Mouse (Mus musculus) midbrain, embryonic 12.5 days (tissue): ENCODE measurements around the gene Prmt7. TPM values are rescaled to one million over a fixed set of nuclear protein-coding genes. Genes with fewer than 3 reads are reported as not detected.

Source experiments
- ATAC-seq: fragments of 200-750 bp; cut with Nextera tagmentation; 2 replicates; pipeline ENCODE4 v1.8.0; 2017; ENCODE audit warnings: low read depth, moderate TSS enrichment, moderate library complexity; ENCODE audit not compliant: low FRiP score
- H3K27ac ChIP-seq: fragments of 300-500 bp; sonication (generic); replicated peaks from 2 replicates; pipeline ENCODE4 v1.5.1; 2016; ENCODE audit warnings: mild to moderate bottlenecking
- H3K27me3 ChIP-seq: fragments of 300-500 bp; sonication (generic); 2 replicates; pipeline ENCODE4 v1.6.1; 2016; ENCODE audit warnings: mild to moderate bottlenecking
- H3K36me3 ChIP-seq: fragments of 300-500 bp; sonication (generic); 2 replicates; pipeline ENCODE4 v1.6.1; 2016
- H3K4me1 ChIP-seq: fragments of 300-500 bp; sonication (generic); 2 replicates; pipeline ENCODE4 v1.6.1; 2016
- H3K4me2 ChIP-seq: fragments of 300-500 bp; sonication (generic); replicated peaks from 2 replicates; pipeline ENCODE4 v1.6.1; 2016; ENCODE audit warnings: mild to moderate bottlenecking, moderate library complexity
- H3K4me3 ChIP-seq: fragments of 300-500 bp; sonication (generic); 2 replicates; pipeline ENCODE4 v1.5.1; 2016; ENCODE audit warnings: mild to moderate bottlenecking
- H3K9ac ChIP-seq: fragments of 300-500 bp; sonication (generic); replicated peaks from 2 replicates; pipeline ENCODE4 v1.6.1; 2016; ENCODE audit warnings: mild to moderate bottlenecking, moderate library complexity
- H3K9me3 ChIP-seq: fragments of 300-500 bp; sonication (generic); 2 replicates; pipeline ENCODE4 v1.6.1; 2016; ENCODE audit warnings: mild to moderate bottlenecking
- WGBS: fragments of 180-500 bp; shearing (Covaris S2); methylation state at CpG from one replicate; pipeline ENCODE4 v1.1.7; 2016; 5-methylcytosine and 5-hydroxymethylcytosine counted together
- polyA plus RNA-seq: library from polyadenylated mRNA; unstranded; fragments of >200 nt; fragmentation: Nextera tagmentation; extraction: Ambion mirVana; gene quantifications from 2 replicates; pipeline ENCODE4 v1.2.1, GENCODE M21; 2016

The Prmt7 gene
- polyA plus RNA-seq, 1 experiment from 2014 or later = 59.9 TPM

DNA sequence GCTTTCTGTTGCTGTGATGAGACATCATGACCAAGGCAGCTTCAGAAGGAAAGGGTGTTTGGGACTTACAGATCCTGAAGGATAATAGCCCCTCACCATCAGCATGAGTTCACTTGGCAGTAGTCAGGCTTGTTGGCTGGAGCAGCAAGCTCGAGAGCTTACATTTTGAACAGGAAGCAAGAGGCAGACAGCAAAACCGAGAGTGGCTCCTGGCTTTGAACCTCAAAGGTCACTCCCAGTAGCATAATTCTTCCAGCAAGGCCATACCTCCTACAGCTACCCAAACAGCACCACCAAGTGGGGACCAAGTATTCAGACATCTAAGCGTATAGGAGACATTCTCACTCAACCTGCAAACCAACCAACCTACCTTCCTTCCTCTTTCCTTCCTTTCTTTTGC is 22.0 kb downstream of the Prmt7 start:
- ATAC-seq = no peak
- Histone ChIP-seq H3K9ac (no peak overlapping the region), H3K4me2 (no peak overlapping the region), H3K9me3 (no peaks in the 10 kb centered on the region), H3K4me3 (no peak overlapping the region), H3K4me1 (no peaks in the 10 kb centered on the region), H3K27me3 (no peaks in the 10 kb centered on the region), H3K36me3 (peaks cover 72% of the 10 kb centered on the region), H3K27ac (no peak overlapping the region)
- WGBS = 83% methylated on average over 3 of the region's 3 CpGs

GRCm38 (mm10) chr8:106234567-106235261 is 24.0 kb downstream of the Prmt7 start:
- no peak for ATAC-seq
- Histone ChIP-seq H3K36me3 (peaks cover 73% of the 10 kb centered on the region), H3K9ac (no peak overlapping the region), H3K4me1 (no peaks in the 10 kb centered on the region), H3K27ac (no peak overlapping the region), H3K4me2 (no peak overlapping the region), H3K9me3 (no peaks in the 10 kb centered on the region), H3K27me3 (no peaks in the 10 kb centered on the region), H3K4me3 (no peak overlapping the region)
- 94% methylated on average over 17 of the region's 17 CpGs for WGBS

GRCm38 (mm10) chr8:106237106-106237505 is 26.4 kb downstream of the Prmt7 start:
- Histone ChIP-seq H3K4me2 (no peak overlapping the region), H3K36me3 (peaks cover 79% of the 10 kb centered on the region), H3K9ac (no peak overlapping the region), H3K27me3 (no peaks in the 10 kb centered on the region), H3K4me1 (no peaks in the 10 kb centered on the region), H3K4me3 (no peak overlapping the region), H3K9me3 (no peaks in the 10 kb centered on the region), H3K27ac (no peak overlapping the region)
- WGBS = 98% methylated on average over 5 of the region's 5 CpGs
- ATAC-seq = no peak

GRCm38 (mm10) chr8:106250186-106250585 is 39.5 kb downstream of the Prmt7 start:
- Histone ChIP-seq H3K9me3 (no peaks in the 10 kb centered on the region), H3K27ac (no peak overlapping the region; the same call in 1 of the 2 replicates), H3K9ac (no peak overlapping the region), H3K27me3 (no peaks in the 10 kb centered on the region), H3K4me1 (no peaks in the 10 kb centered on the region), H3K36me3 (peaks cover 95% of the 10 kb centered on the region), H3K4me3 (no peak overlapping the region), H3K4me2 (no peak overlapping the region)
- WGBS = 64% methylated on average over 4 of the region's 4 CpGs
- ATAC-seq = no peak

GRCm38 (mm10) chr8:106258169-106258568 is 47.4 kb downstream of the Prmt7 start:
- ATAC-seq = no peak

DNA sequence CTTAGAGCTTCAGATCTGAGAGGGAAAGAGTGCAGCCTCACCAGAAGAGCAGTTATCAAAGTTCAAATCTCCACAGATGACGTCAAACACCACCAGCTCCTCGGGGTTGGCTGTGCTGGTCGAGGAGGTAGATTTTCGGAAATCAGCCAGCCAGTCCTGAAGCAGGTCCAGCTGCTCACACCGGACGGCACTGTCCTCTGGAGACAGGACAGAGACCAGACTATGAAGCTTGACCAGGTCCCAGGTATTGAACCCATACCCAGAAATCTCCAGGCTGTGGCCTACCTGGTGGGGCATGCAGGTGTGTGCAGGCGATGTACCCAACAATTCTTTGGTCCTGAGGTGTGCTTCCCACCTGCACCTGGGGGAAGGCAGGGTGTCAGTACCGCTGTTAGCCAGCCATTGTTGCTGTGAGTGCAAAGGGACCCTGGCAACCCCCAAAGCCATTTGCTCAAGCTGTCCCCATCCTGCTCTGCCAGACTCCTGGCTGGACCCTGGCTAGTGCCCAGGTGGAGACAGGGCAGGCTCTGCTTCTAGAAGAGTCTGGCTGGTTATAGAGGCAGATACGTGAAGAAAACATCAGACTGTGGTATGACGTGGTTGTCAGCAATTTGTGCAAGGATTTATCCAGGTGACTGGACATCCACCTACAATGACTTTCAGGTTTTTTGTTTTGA is 49.0 kb downstream of the Prmt7 start:
- Histone ChIP-seq H3K4me3 (no peak overlapping the region), H3K9ac (no peak overlapping the region), H3K36me3 (peaks cover 65% of the 10 kb centered on the region), H3K27me3 (no peaks in the 10 kb centered on the region), H3K4me1 (no peaks in the 10 kb centered on the region), H3K9me3 (no peaks in the 10 kb centered on the region), H3K27ac (no peak overlapping the region), H3K4me2 (no peak overlapping the region)
- ATAC-seq = no peak
- WGBS = 93% methylated on average over 10 of the region's 10 CpGs

More at GRCm38 (mm10) chr8:106258169-106258568, 47.4 kb downstream of the Prmt7 start:
- Histone ChIP-seq H3K9ac (no peak overlapping the region), H3K36me3 (peaks cover 71% of the 10 kb centered on the region), H3K27me3 (no peaks in the 10 kb centered on the region), H3K4me1 (no peaks in the 10 kb centered on the region), H3K4me2 (no peak overlapping the region), H3K9me3 (no peaks in the 10 kb centered on the region), H3K27ac (no peak overlapping the region), H3K4me3 (no peak overlapping the region)
- 42% methylated on average over 1 of the region's 1 CpGs for WGBS

- no peak for ATAC-seq
Observed at GRCm38 (mm10) chr8:106260894-106261293, 50.2 kb downstream of the Prmt7 start.

GRCm38 (mm10) chr8:106262343-106262742 is 51.6 kb downstream of the Prmt7 start:
- Histone ChIP-seq H3K9me3 (no peaks in the 10 kb centered on the region), H3K4me2 (no peak overlapping the region), H3K9ac (no peak overlapping the region), H3K4me1 (no peaks in the 10 kb centered on the region), H3K4me3 (no peak overlapping the region), H3K36me3 (peaks cover 52% of the 10 kb centered on the region), H3K27me3 (no peaks in the 10 kb centered on the region), H3K27ac (no peak overlapping the region)
- no peak for ATAC-seq
- 85% methylated on average over 5 of the region's 5 CpGs for WGBS

More at GRCm38 (mm10) chr8:106260894-106261293, 50.2 kb downstream of the Prmt7 start:
- no peak overlapping the region for H3K4me2 ChIP-seq
- H3K4me3 ChIP-seq = no peak overlapping the region
- no peaks in the 10 kb centered on the region for H3K4me1 ChIP-seq
- H3K27me3 ChIP-seq = no peaks in the 10 kb centered on the region
- H3K9me3 ChIP-seq = no peaks in the 10 kb centered on the region
- H3K27ac ChIP-seq = peak overlapping the region; percentile 22; the same call in 1 of the 2 replicates
- H3K9ac ChIP-seq = no peak overlapping the region
- peaks cover 65% of the 10 kb centered on the region for H3K36me3 ChIP-seq
- 72% methylated on average over 4 of the region's 4 CpGs for WGBS

GRCm38 (mm10) chr8:106263928-106264327 is 53.2 kb downstream of the Prmt7 start:
- Histone ChIP-seq H3K4me2 (no peak overlapping the region), H3K9me3 (no peaks in the 10 kb centered on the region), H3K4me3 (no peak overlapping the region), H3K36me3 (peaks cover 38% of the 10 kb centered on the region), H3K9ac (no peak overlapping the region), H3K4me1 (peaks cover 4% of the 10 kb centered on the region; the same call in 1 of the 2 replicates), H3K27me3 (no peaks in the 10 kb centered on the region), H3K27ac (no peak overlapping the region)
- ATAC-seq = no peak
- WGBS = 87% methylated on average over 4 of the region's 4 CpGs

GRCm38 (mm10) chr8:106265398-106265797 is 54.7 kb downstream of the Prmt7 start:
- Histone ChIP-seq H3K4me1 (peaks cover 14% of the 10 kb centered on the region), H3K4me3 (no peak overlapping the region), H3K9ac (no peak overlapping the region), H3K9me3 (no peaks in the 10 kb centered on the region), H3K27me3 (no peaks in the 10 kb centered on the region), H3K36me3 (peaks cover 26% of the 10 kb centered on the region), H3K4me2 (no peak overlapping the region), H3K27ac (no peak overlapping the region)
- ATAC-seq = no peak
- WGBS = 91% methylated on average over 17 of the region's 17 CpGs

DNA sequence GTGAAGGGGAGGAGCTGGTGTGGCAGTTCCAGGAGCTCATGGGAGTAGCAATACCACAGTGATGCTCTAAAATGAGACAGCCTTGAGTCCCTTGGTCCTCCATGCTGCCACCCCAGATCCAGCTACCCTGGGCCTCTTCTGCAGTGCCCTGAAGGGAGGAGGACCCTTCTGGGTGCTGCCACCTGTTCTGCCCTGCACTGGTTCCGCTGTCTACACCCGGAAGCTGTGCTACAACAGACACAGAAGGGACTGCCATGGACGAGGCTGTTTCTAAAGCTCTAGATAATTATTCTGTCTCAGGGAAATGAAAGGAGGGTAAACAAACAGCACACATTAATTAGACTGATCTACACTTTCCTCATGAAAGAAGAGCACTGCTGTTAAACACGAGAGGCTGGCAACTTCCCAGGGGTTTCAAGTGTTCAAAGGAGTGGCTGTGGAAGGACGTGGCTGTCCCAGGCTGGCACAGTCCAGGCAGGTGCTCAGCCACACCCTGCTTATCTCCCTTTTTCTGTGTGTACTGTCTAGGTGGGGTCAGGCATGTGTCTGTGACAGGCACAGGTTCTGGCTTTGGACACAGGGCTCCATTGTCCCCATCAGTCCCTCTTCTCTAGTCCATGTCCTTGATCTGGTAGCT is 58.1 kb downstream of the Prmt7 start:
- Histone ChIP-seq H3K27ac (no peak overlapping the region), H3K4me1 (peaks cover 33% of the 10 kb centered on the region), H3K4me3 (no peak overlapping the region), H3K9ac (no peak overlapping the region), H3K9me3 (no peaks in the 10 kb centered on the region), H3K36me3 (peaks cover 21% of the 10 kb centered on the region), H3K27me3 (no peaks in the 10 kb centered on the region), H3K4me2 (no peak overlapping the region)
- 72% methylated on average over 5 of the region's 5 CpGs for WGBS
- ATAC-seq = no peak

DNA sequence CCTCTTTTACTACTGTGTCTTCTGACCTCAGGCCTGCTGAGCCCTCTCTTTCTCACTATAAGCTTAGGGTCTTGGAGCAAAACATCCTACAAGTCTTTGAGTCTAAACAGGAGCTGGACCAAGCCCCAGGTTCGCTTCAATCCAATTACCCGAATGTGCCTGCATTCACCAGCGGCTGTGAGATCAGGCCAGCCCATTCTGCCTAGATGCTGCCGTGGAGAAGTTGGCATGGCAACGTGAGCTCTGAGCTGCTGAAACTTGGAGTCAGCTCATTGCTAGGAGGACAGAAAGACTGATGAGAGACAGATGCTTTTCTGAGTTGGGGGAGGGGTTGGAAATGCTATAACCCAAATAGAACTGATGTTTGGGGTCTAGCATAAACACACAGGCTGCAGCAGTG is 60.1 kb downstream of the Prmt7 start:
- Histone ChIP-seq H3K9me3 (no peaks in the 10 kb centered on the region), H3K27me3 (no peaks in the 10 kb centered on the region), H3K27ac (peak overlapping the region; percentile 42; the same call in 1 of the 2 replicates), H3K4me3 (no peak overlapping the region), H3K9ac (0 out of 2 replicates have a peak overlapping the region, but pooled peaks have one; percentile 21), H3K36me3 (peaks cover 2% of the 10 kb centered on the region; the same call in 1 of the 2 replicates), H3K4me2 (no peak overlapping the region), H3K4me1 (peaks cover 33% of the 10 kb centered on the region)
- no peak for ATAC-seq
- 3% methylated on average over 5 of the region's 5 CpGs for WGBS
